Mouse (Mus musculus) frontal cortex, postnatal 36 days (tissue): ENCODE measurements around the gene Setd7.

ENCODE experiments used
- DNase-seq, 2 experiments: peaks; one replicate each; pipeline ENCODE4 v3.0.0; 2022; ENCODE audit warnings: low spot score in 2 of 2

Setd7 gene

DNA sequence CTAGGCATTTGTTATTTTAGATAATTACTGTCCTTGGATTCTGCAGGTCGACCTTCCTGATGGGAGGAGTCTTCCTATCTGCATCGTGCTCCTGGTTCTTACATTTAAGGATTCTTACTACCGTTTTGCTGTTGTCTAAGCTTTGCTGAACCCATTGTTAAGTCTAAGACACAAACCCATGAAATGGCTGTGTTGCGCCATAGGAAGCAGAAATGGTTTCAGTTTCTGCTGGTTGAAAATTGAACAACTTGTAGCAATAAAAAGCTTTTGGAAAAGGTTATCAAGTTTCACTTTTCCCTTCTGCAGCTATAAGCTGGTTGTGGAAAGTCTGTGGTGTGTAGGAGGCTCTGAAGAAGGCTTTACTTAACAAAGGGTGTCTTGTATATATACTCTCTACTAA is 85.0 kb downstream of the Setd7 start:
- no peak for DNase-seq

DNA sequence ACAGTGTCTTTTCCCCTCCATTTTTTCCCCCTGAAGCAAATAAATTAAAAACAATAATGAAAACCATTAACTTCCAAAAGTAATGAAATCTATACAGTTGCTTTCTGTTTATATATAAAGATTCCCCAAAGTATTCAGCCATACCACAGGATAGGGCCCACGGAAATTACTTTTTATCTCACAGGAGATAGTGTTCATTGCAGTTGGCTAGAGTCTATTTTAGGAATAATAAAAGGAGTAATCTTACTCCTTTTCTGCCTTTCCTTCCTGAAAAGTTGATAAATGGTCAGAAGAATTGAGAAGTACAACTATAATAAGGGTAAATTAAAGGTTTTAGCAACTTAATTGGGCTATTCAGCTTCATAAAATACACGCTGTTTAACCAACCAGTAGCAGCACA is 92.1 kb downstream of the Setd7 start:
- no peak for DNase-seq
